Mouse (Mus musculus) small intestine, adult 2 months (tissue): Measurements from ENCODE around the gene Nin. TPM values are rescaled to one million over a fixed set of nuclear protein-coding genes. Genes with fewer than 3 reads are reported as not detected.

Source experiments
- H3K27ac ChIP-seq: fragments of 200-500 bp; 2 replicates; pipeline ENCODE4 v1.5.1; 2012; ENCODE audit warnings: low read depth, low read length, control low read depth, inconsistent platforms; ENCODE audit not compliant: insufficient read depth
- H3K27me3 ChIP-seq: fragments of 200-500 bp; 2 replicates; pipeline ENCODE4 v1.6.1; 2012; ENCODE audit warnings: mild to moderate bottlenecking, moderate library complexity, low read length, inconsistent platforms; ENCODE audit not compliant: control insufficient read depth, insufficient read depth
- H3K36me3 ChIP-seq: fragments of 200-500 bp; 2 replicates; pipeline ENCODE4 v1.6.1; 2012; ENCODE audit warnings: mild to moderate bottlenecking, low read length, control low read depth, inconsistent platforms; ENCODE audit not compliant: control insufficient read depth, insufficient read depth
- H3K4me1 ChIP-seq: fragments of 200-500 bp; 2 replicates; pipeline ENCODE4 v1.6.1; 2012; ENCODE audit warnings: low read length, inconsistent platforms, mixed read lengths; ENCODE audit not compliant: control insufficient read depth, insufficient read depth, insufficient read length
- H3K4me3 ChIP-seq: fragments of 200-500 bp; 2 replicates; pipeline ENCODE4 v1.5.1; 2012; ENCODE audit warnings: low read depth, mild to moderate bottlenecking, control low read depth, inconsistent platforms, low read length, moderate library complexity
- CTCF ChIP-seq: fragments of 200-500 bp; IDR thresholded peaks from 2 replicates; pipeline ENCODE4 v1.5.1; 2012; ENCODE audit warnings: low read depth, mild to moderate bottlenecking, control low read depth, inconsistent platforms, low read length, moderate library complexity, mixed read lengths; ENCODE audit not compliant: insufficient replicate concordance, insufficient read length; ENCODE audit errors: extremely low read depth
- POLR2A ChIP-seq: fragments of 200-500 bp; IDR thresholded peaks from 2 replicates; pipeline ENCODE4 v1.6.1; 2012; ENCODE audit warnings: low read depth, mild to moderate bottlenecking, control low read depth, inconsistent platforms, low read length, moderate library complexity
- WGBS: fragments of 180-500 bp; shearing (Covaris S2); methylation state at CpG from one replicate; pipeline ENCODE4 v1.1.7; 2018; 5-methylcytosine and 5-hydroxymethylcytosine counted together
- polyA plus RNA-seq: library from polyadenylated mRNA; depleted of rRNA; stranded (reverse); fragments of >200 nt; gene quantifications from 2 replicates; pipeline ENCODE4 v1.2.3, GENCODE M21; 2012

Gene Nin
- polyA plus RNA-seq, 1 experiment, result 4.0 TPM

DNA sequence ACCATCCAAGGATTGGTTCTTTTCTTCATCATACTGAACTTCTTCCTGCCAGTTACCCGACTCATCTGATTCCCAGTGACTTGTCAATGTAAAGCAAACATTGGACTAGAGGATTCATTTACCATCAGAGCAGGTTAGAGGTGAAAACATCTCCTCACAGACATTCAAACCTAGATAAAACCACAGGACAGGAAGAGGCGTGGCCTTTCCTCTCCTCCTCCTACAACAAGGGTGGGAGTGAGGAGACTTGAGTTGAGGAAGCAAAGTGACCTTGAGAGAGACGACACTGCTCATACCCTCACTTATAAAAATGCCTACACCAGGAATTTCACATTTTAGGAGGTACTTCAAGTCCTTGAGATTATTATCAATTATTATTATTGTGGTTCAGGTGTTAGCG, 95.4 kb downstream of the Nin start:
- Histone ChIP-seq H3K27ac (no peak overlapping the region), H3K36me3 (peaks cover 6% of the 10 kb centered on the region; the same call in 1 of the 2 replicates), H3K27me3 (no peaks in the 10 kb centered on the region), H3K4me3 (no peak overlapping the region), H3K4me1 (no peaks in the 10 kb centered on the region)
- no peak for TF ChIP-seq POLR2A
- TF ChIP-seq CTCF, result no peak
- 73% methylated on average over 4 of the region's 4 CpGs for WGBS

DNA sequence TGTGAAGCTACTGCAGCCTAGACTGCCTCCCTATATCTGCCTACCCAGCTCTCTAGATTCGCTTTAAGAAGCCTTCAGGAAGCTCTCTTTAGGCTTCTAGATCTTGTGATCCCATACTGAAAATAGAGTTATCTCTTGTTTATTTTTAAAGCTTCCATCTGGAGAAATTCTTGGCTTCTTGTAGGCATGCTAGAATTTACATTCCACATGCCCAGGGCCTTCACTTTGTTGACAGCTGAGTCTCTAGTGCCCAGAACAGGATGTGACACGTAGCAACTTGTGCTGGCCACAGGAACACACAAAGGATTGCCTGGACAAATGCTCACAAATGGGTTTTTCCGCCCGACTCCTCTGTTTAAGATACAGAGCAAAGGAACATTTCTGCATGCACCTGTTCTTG, 97.6 kb downstream of the Nin start:
- Histone ChIP-seq H3K27me3 (no peaks in the 10 kb centered on the region), H3K4me3 (no peak overlapping the region), H3K4me1 (no peaks in the 10 kb centered on the region), H3K27ac (no peak overlapping the region), H3K36me3 (peaks cover 6% of the 10 kb centered on the region; the same call in 1 of the 2 replicates)
- 76% methylated on average over 4 of the region's 4 CpGs for WGBS
- TF ChIP-seq CTCF (no peak), POLR2A (no peak)

DNA sequence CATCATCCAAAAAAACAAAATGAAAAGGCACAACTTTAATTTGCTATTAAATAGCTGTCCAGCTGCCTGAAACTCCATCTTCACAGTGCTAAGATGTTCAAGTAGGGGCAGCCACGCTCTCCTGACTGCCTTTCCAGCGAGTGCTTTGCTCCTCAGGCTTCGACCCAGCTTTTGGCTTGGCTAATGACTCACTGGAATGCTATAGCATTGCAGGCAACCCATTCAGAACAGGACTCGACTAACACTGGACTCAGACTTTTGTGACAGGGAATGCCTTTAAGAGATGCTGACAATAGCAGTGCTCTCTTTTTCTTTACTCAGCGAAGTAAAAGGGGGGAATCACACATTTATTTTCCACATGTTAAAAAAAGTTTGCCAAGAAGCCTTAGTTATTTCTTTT, 101.8 kb downstream of the Nin start:
- TF ChIP-seq CTCF, result no peak
- TF ChIP-seq POLR2A, result no peak
- H3K4me1 ChIP-seq, result no peaks in the 10 kb centered on the region
- H3K27me3 ChIP-seq, result no peaks in the 10 kb centered on the region
- H3K4me3 ChIP-seq, result no peak overlapping the region
- H3K36me3 ChIP-seq, result peaks cover 2% of the 10 kb centered on the region; the same call in 1 of the 2 replicates
- WGBS, result 81% methylated on average over 5 of the region's 5 CpGs
- H3K27ac ChIP-seq, result no peak overlapping the region

- TF ChIP-seq CTCF (no peak), POLR2A (no peak)
- WGBS, result 93% methylated on average over 4 of the region's 4 CpGs
- Histone ChIP-seq H3K36me3 (no peaks in the 10 kb centered on the region; the same call in 1 of the 2 replicates), H3K4me3 (no peak overlapping the region), H3K27me3 (no peaks in the 10 kb centered on the region), H3K4me1 (no peaks in the 10 kb centered on the region), H3K27ac (no peak overlapping the region)
These were observed 103.2 kb downstream of the Nin start for GRCm38 (mm10) chr12:70010356-70010755.

DNA sequence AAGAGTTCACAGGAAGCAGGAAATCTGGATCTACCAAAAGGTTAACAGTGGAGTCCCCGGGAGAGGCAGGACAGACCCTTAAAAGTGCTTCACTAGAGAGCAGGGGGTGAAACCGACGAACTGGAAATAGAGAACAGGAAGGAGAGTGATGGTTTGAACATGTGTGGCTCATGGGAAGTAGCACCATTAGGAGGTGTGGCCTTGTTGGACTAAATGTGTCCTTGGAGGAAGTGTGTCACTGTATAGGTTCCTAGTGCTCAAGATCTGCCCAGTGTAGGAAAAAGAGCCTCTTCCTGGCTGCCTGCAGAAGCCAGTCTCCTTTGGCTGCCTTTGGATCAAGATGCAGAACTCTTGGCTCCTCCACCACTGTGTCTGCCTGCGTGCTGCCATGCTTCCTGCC, 108.4 kb downstream of the Nin start:
- TF ChIP-seq CTCF (no peak), POLR2A (no peak)
- Histone ChIP-seq H3K4me1 (no peaks in the 10 kb centered on the region), H3K36me3 (no peaks in the 10 kb centered on the region), H3K27me3 (no peaks in the 10 kb centered on the region), H3K27ac (no peak overlapping the region), H3K4me3 (no peak overlapping the region)
- 85% methylated on average over 4 of the region's 4 CpGs for WGBS

- H3K4me1 ChIP-seq, result no peaks in the 10 kb centered on the region
- WGBS, result 73% methylated on average over 13 of the region's 13 CpGs
- TF ChIP-seq CTCF (no peak), POLR2A (no peak)
- H3K27me3 ChIP-seq, result no peaks in the 10 kb centered on the region
- H3K36me3 ChIP-seq, result no peaks in the 10 kb centered on the region
- no peak overlapping the region for H3K27ac ChIP-seq
- H3K4me3 ChIP-seq, result no peak overlapping the region
These were observed 115.1 kb downstream of the Nin start for GRCm38 (mm10) chr12:69998186-69998983.

DNA sequence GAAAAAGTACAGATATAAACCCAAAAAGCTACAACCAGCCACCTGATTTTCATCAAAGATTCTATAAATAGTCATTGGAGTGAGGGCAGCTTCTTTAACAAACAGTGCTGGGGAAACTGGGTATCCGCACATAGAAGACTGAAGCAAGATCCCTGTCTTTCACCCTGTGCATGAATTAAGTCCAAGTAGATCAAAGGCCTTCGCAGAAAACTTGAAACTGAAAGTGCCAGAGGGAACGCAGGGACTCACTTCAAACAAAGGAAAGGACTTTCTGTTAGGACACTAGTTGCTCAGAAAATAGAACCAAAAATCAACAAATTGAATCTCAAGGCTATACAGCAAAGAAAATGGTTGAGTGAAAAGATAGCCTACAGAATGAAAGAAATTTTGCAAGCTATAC, 118.1 kb downstream of the Nin start:
- H3K27ac ChIP-seq, result no peak overlapping the region
- no peaks in the 10 kb centered on the region for H3K36me3 ChIP-seq
- TF ChIP-seq CTCF (no peak), POLR2A (no peak)
- H3K4me1 ChIP-seq, result no peaks in the 10 kb centered on the region
- no peak overlapping the region for H3K4me3 ChIP-seq
- WGBS, result 22% methylated on average over 3 of the region's 3 CpGs
- no peaks in the 10 kb centered on the region for H3K27me3 ChIP-seq
